Mouse (Mus musculus) kidney, embryonic 14.5 days (tissue): ENCODE measurements around the gene Lss. TPM values are rescaled to one million over a fixed set of nuclear protein-coding genes. Genes with fewer than 3 reads are reported as not detected.

Experiments
- ATAC-seq: fragments of 200-750 bp; cut with Nextera tagmentation; 2 replicates; pipeline ENCODE4 v1.8.0; 2017; ENCODE audit warnings: moderate number of reproducible peaks, mild to moderate bottlenecking, moderate TSS enrichment, moderate library complexity; ENCODE audit not compliant: low FRiP score, low TSS enrichment
- H3K27ac ChIP-seq: fragments of 300-500 bp; sonication (generic); 2 replicates; pipeline ENCODE4 v1.5.1; 2014; ENCODE audit warnings: low read depth, mild to moderate bottlenecking, low read length, moderate library complexity, mixed read lengths
- H3K27me3 ChIP-seq: fragments of 300-500 bp; sonication (generic); 2 replicates; pipeline ENCODE4 v1.6.1; 2014; ENCODE audit warnings: mild to moderate bottlenecking, low read length; ENCODE audit not compliant: control insufficient read depth, insufficient read depth
- H3K36me3 ChIP-seq: fragments of 300-500 bp; sonication (generic); 2 replicates; pipeline ENCODE4 v1.6.1; 2014; ENCODE audit warnings: low read length, mixed read lengths; ENCODE audit not compliant: control insufficient read depth, insufficient read depth
- H3K4me1 ChIP-seq: fragments of 300-500 bp; sonication (generic); 2 replicates; pipeline ENCODE4 v1.6.1; 2014; ENCODE audit warnings: low read length, mixed read lengths; ENCODE audit not compliant: control insufficient read depth, insufficient read depth
- H3K4me2 ChIP-seq: fragments of 300-500 bp; sonication (generic); replicated peaks from 2 replicates; pipeline ENCODE4 v1.6.1; 2014; ENCODE audit warnings: low read depth, mild to moderate bottlenecking, low read length
- H3K4me3 ChIP-seq: fragments of 300-500 bp; sonication (generic); 2 replicates; pipeline ENCODE4 v1.5.1; 2014; ENCODE audit warnings: mild to moderate bottlenecking, low read length
- H3K9ac ChIP-seq: fragments of 300-500 bp; sonication (generic); 2 replicates; pipeline ENCODE4 v1.6.1; 2014; ENCODE audit warnings: low read depth, mild to moderate bottlenecking, low read length, moderate library complexity
- H3K9me3 ChIP-seq: fragments of 300-500 bp; sonication (generic); 2 replicates; pipeline ENCODE4 v1.6.1; 2016; ENCODE audit warnings: low read length; ENCODE audit not compliant: control insufficient read depth
- WGBS: fragments of 180-500 bp; shearing (Covaris S2); extraction: QIAGEN DNeasy Blood & Tissue Kit; methylation state at CpG from one replicate; pipeline ENCODE4 v1.1.7; 2014; 5-methylcytosine and 5-hydroxymethylcytosine counted together
- polyA plus RNA-seq: library from polyadenylated mRNA; unstranded; fragments of >200 nt; fragmentation: Nextera tagmentation; extraction: Ambion mirVana; gene quantifications from 2 replicates; pipeline ENCODE4 v1.2.1, GENCODE M21; 2014

Gene Lss
- polyA plus RNA-seq, 1 experiment from 2014 or later, result 21.9 TPM

- Histone ChIP-seq H3K4me3 (no peak overlapping the region), H3K4me2 (no peak overlapping the region), H3K36me3 (peaks cover 81% of the 10 kb centered on the region), H3K27ac (no peak overlapping the region), H3K9ac (no peak overlapping the region), H3K27me3 (no peaks in the 10 kb centered on the region), H3K4me1 (no peaks in the 10 kb centered on the region), H3K9me3 (no peaks in the 10 kb centered on the region)
- WGBS, result 90% methylated on average over 7 of the region's 7 CpGs
- ATAC-seq, result no peak
Measured at GRCm38 (mm10) chr10:76505865-76506264, 25.5 kb upstream of the Lss start.

- Histone ChIP-seq H3K9me3 (peaks cover under 1% of the 10 kb centered on the region; the same call in 1 of the 2 replicates), H3K27me3 (no peaks in the 10 kb centered on the region), H3K4me3 (no peak overlapping the region), H3K36me3 (peaks cover 48% of the 10 kb centered on the region), H3K9ac (no peak overlapping the region), H3K27ac (no peak overlapping the region), H3K4me1 (no peaks in the 10 kb centered on the region), H3K4me2 (no peak overlapping the region)
- peak; percentile 90 for ATAC-seq
- 45% methylated on average over 5 of the region's 5 CpGs for WGBS
Measured at GRCm38 (mm10) chr10:76512965-76513583, 18.3 kb upstream of the Lss start.

GRCm38 (mm10) chr10:76530922-76531321 lies 466 bp upstream of the Lss start:
- Histone ChIP-seq H3K9me3 (no peaks in the 10 kb centered on the region), H3K27ac (no peak overlapping the region), H3K4me1 (no peaks in the 10 kb centered on the region; the same call in 1 of the 2 replicates), H3K4me2 (peak overlapping the region; percentile 90), H3K36me3 (peaks cover 22% of the 10 kb centered on the region), H3K27me3 (no peaks in the 10 kb centered on the region), H3K9ac (peak overlapping the region; percentile 51), H3K4me3 (peak overlapping the region; percentile 70)
- peak; percentile 58; the same call in 1 of the 2 replicates for ATAC-seq
- under 1% methylated on average over 11 of the region's 11 CpGs for WGBS

GRCm38 (mm10) chr10:76531828-76532227 lies 440 bp downstream of the Lss start:
- Histone ChIP-seq H3K9ac (peak overlapping the region; percentile 66), H3K36me3 (peaks cover 31% of the 10 kb centered on the region), H3K4me1 (no peaks in the 10 kb centered on the region; the same call in 1 of the 2 replicates), H3K27me3 (no peaks in the 10 kb centered on the region), H3K4me3 (peak overlapping the region; percentile 70), H3K27ac (peak overlapping the region; percentile 65; the same call in 1 of the 2 replicates), H3K9me3 (no peaks in the 10 kb centered on the region), H3K4me2 (peak overlapping the region; percentile 90)
- peak; percentile 8; the same call in 1 of the 2 replicates for ATAC-seq
- WGBS, result 1% methylated on average over 14 of the region's 14 CpGs

- H3K4me1 ChIP-seq, result no peaks in the 10 kb centered on the region; the same call in 1 of the 2 replicates
- WGBS, result 97% methylated on average over 7 of the region's 7 CpGs
- no peak overlapping the region for H3K4me2 ChIP-seq
- no peak overlapping the region for H3K4me3 ChIP-seq
- no peak for ATAC-seq
- no peaks in the 10 kb centered on the region for H3K27me3 ChIP-seq
- no peak overlapping the region for H3K9ac ChIP-seq
- no peaks in the 10 kb centered on the region for H3K9me3 ChIP-seq
- peaks cover 65% of the 10 kb centered on the region for H3K36me3 ChIP-seq
- H3K27ac ChIP-seq, result no peak overlapping the region
Measured at GRCm38 (mm10) chr10:76535526-76535925, 4.1 kb downstream of the Lss start.

GRCm38 (mm10) chr10:76537619-76538018 lies 6.2 kb downstream of the Lss start:
- Histone ChIP-seq H3K36me3 (peaks cover 83% of the 10 kb centered on the region), H3K4me3 (no peak overlapping the region), H3K9me3 (no peaks in the 10 kb centered on the region), H3K4me2 (no peak overlapping the region), H3K4me1 (no peaks in the 10 kb centered on the region), H3K27ac (no peak overlapping the region), H3K27me3 (no peaks in the 10 kb centered on the region), H3K9ac (no peak overlapping the region)
- 87% methylated on average over 9 of the region's 9 CpGs for WGBS
- ATAC-seq, result no peak

GRCm38 (mm10) chr10:76541336-76542085 lies 10.1 kb downstream of the Lss start:
- no peak overlapping the region for H3K27ac ChIP-seq
- 95% methylated on average over 11 of the region's 11 CpGs for WGBS
- peaks cover 78% of the 10 kb centered on the region for H3K36me3 ChIP-seq
- no peaks in the 10 kb centered on the region for H3K9me3 ChIP-seq
- H3K4me3 ChIP-seq, result no peak overlapping the region
- no peak for ATAC-seq
- no peak overlapping the region for H3K9ac ChIP-seq
- H3K4me1 ChIP-seq, result no peaks in the 10 kb centered on the region
- H3K4me2 ChIP-seq, result no peak overlapping the region
- H3K27me3 ChIP-seq, result no peaks in the 10 kb centered on the region

GRCm38 (mm10) chr10:76542636-76543375 lies 11.4 kb downstream of the Lss start:
- no peak for ATAC-seq
- 90% methylated on average over 10 of the region's 10 CpGs for WGBS
- H3K4me1 ChIP-seq, result no peaks in the 10 kb centered on the region
- no peaks in the 10 kb centered on the region for H3K9me3 ChIP-seq
- H3K36me3 ChIP-seq, result peaks cover 80% of the 10 kb centered on the region
- H3K4me2 ChIP-seq, result no peak overlapping the region
- H3K27me3 ChIP-seq, result no peaks in the 10 kb centered on the region
- H3K9ac ChIP-seq, result no peak overlapping the region
- H3K27ac ChIP-seq, result no peak overlapping the region
- H3K4me3 ChIP-seq, result no peak overlapping the region
